Mouse (Mus musculus) lung, embryonic 16.5 days (tissue): ENCODE measurements at regions not wholly inside any gene's neighbourhood (a gene's known extent, or its start where the extent isn't known, plus 50 kb on each side); places are given as distances from the start of the nearest gene placed in this dataset.
A peak's percentile ranks its signal among the peaks of the same experiment; 100 is the strongest.

Source experiments
- ATAC-seq: fragments of 200-750 bp; cut with Nextera tagmentation; 2 replicates; pipeline ENCODE4 v1.8.0; 2017; ENCODE audit warnings: low read depth, mild to moderate bottlenecking, moderate library complexity
- H3K27ac ChIP-seq: fragments of 300-500 bp; sonication (generic); 2 replicates; pipeline ENCODE4 v1.5.1; 2014; ENCODE audit warnings: mild to moderate bottlenecking, control low read depth, low read length
- H3K27me3 ChIP-seq: fragments of 300-500 bp; sonication (generic); 2 replicates; pipeline ENCODE4 v1.6.1; 2014; ENCODE audit warnings: low read depth, low read length, mixed read lengths; ENCODE audit not compliant: control insufficient read depth, insufficient read depth
- H3K36me3 ChIP-seq: fragments of 300-500 bp; sonication (generic); 2 replicates; pipeline ENCODE4 v1.6.1; 2014; ENCODE audit warnings: low read length; ENCODE audit not compliant: control insufficient read depth, insufficient read depth
- H3K4me1 ChIP-seq: fragments of 300-500 bp; sonication (generic); replicated peaks from 2 replicates; pipeline ENCODE4 v1.6.1; 2014; ENCODE audit warnings: low read length, mixed read lengths; ENCODE audit not compliant: control insufficient read depth, insufficient read depth
- H3K4me2 ChIP-seq: fragments of 300-500 bp; sonication (generic); 2 replicates; pipeline ENCODE4 v1.6.1; 2014; ENCODE audit warnings: low read depth, low read length, control low read depth
- H3K4me3 ChIP-seq: fragments of 300-500 bp; sonication (generic); 2 replicates; pipeline ENCODE4 v1.5.1; 2014; ENCODE audit warnings: mild to moderate bottlenecking, low read length, control low read depth
- H3K9ac ChIP-seq: fragments of 300-500 bp; sonication (generic); 2 replicates; pipeline ENCODE4 v1.6.1; 2014; ENCODE audit warnings: low read length, control low read depth
- H3K9me3 ChIP-seq: fragments of 300-500 bp; sonication (generic); 2 replicates; pipeline ENCODE4 v1.6.1; 2016; ENCODE audit warnings: low read length; ENCODE audit not compliant: control insufficient read depth
- WGBS: fragments of 180-500 bp; shearing (Covaris S2); extraction: QIAGEN DNeasy Blood & Tissue Kit; methylation state at CpG from one replicate; pipeline ENCODE4 v1.1.7; 2014; 5-methylcytosine and 5-hydroxymethylcytosine counted together

GRCm38 (mm10) chr12:16077215-16077614 lies 260.5 kb upstream of the Trib2 start:
- ATAC-seq, result no peak
- Histone ChIP-seq H3K9me3 (no peaks in the 10 kb centered on the region), H3K4me2 (no peak overlapping the region), H3K36me3 (no peaks in the 10 kb centered on the region), H3K4me1 (no peaks in the 10 kb centered on the region), H3K4me3 (no peak overlapping the region), H3K27ac (no peak overlapping the region), H3K9ac (no peak overlapping the region), H3K27me3 (no peaks in the 10 kb centered on the region)
- whole genome bisulfite sequencing, result 65% methylated on average over 1 of the region's 1 CpGs

- Histone ChIP-seq H3K9me3 (no peaks in the 10 kb centered on the region), H3K27ac (no peak overlapping the region), H3K4me3 (no peak overlapping the region), H3K9ac (no peak overlapping the region), H3K27me3 (no peaks in the 10 kb centered on the region), H3K36me3 (no peaks in the 10 kb centered on the region), H3K4me1 (no peaks in the 10 kb centered on the region), H3K4me2 (no peak overlapping the region)
- ATAC-seq, result 0 out of 2 replicates have a peak, but pooled peaks have one; percentile 47
- 62% methylated on average over 2 of the region's 2 CpGs for WGBS
Observed at GRCm38 (mm10) chr12:16075962-16076361, 259.2 kb upstream of the Trib2 start.

GRCm38 (mm10) chr12:16068940-16069339 lies 252.2 kb upstream of the Trib2 start:
- H3K4me2 ChIP-seq, result no peak overlapping the region
- 85% methylated on average over 13 of the region's 13 CpGs for WGBS
- no peaks in the 10 kb centered on the region for H3K9me3 ChIP-seq
- no peaks in the 10 kb centered on the region for H3K36me3 ChIP-seq
- no peak overlapping the region for H3K27ac ChIP-seq
- no peak for ATAC-seq
- no peak overlapping the region for H3K9ac ChIP-seq
- no peak overlapping the region for H3K4me3 ChIP-seq
- no peaks in the 10 kb centered on the region; the same call in 1 of the 2 replicates for H3K27me3 ChIP-seq
- H3K4me1 ChIP-seq, result no peaks in the 10 kb centered on the region

GRCm38 (mm10) chr12:16062689-16063088 lies 246.0 kb upstream of the Trib2 start:
- no peak for ATAC-seq
- Histone ChIP-seq H3K36me3 (no peaks in the 10 kb centered on the region), H3K4me2 (no peak overlapping the region), H3K9ac (no peak overlapping the region), H3K27ac (no peak overlapping the region), H3K9me3 (no peaks in the 10 kb centered on the region), H3K4me3 (no peak overlapping the region), H3K27me3 (no peaks in the 10 kb centered on the region; the same call in 1 of the 2 replicates), H3K4me1 (no peaks in the 10 kb centered on the region; the same call in 1 of the 2 replicates)
- WGBS, result 75% methylated on average over 7 of the region's 7 CpGs

GRCm38 (mm10) chr12:16060461-16060860 lies 243.7 kb upstream of the Trib2 start:
- no peaks in the 10 kb centered on the region for H3K9me3 ChIP-seq
- H3K27ac ChIP-seq, result no peak overlapping the region
- peak; percentile 47 for ATAC-seq
- H3K4me3 ChIP-seq, result no peak overlapping the region
- H3K27me3 ChIP-seq, result no peaks in the 10 kb centered on the region
- no peak overlapping the region for H3K9ac ChIP-seq
- no peaks in the 10 kb centered on the region for H3K36me3 ChIP-seq
- no peak overlapping the region for H3K4me2 ChIP-seq
- WGBS, result 33% methylated on average over 5 of the region's 5 CpGs
- H3K4me1 ChIP-seq, result no peaks in the 10 kb centered on the region; the same call in 1 of the 2 replicates

- Histone ChIP-seq H3K27me3 (no peaks in the 10 kb centered on the region), H3K4me2 (no peak overlapping the region), H3K9ac (no peak overlapping the region), H3K36me3 (no peaks in the 10 kb centered on the region), H3K4me3 (no peak overlapping the region), H3K4me1 (no peaks in the 10 kb centered on the region; the same call in 1 of the 2 replicates), H3K27ac (no peak overlapping the region), H3K9me3 (no peaks in the 10 kb centered on the region)
- WGBS, result 81% methylated on average over 3 of the region's 3 CpGs
- ATAC-seq, result no peak
Observed at GRCm38 (mm10) chr12:16058255-16058654, 241.5 kb upstream of the Trib2 start.

- no peak for ATAC-seq
- H3K4me1 ChIP-seq, result no peaks in the 10 kb centered on the region; the same call in none of the 2 replicates
- 60% methylated on average over 2 of the region's 2 CpGs for WGBS
Observed at GRCm38 (mm10) chr12:16056831-16057230, 240.1 kb upstream of the Trib2 start.

GRCm38 (mm10) chr12:16056216-16056615 lies 239.5 kb upstream of the Trib2 start:
- WGBS, result 43% methylated on average over 1 of the region's 1 CpGs
- H3K4me1 ChIP-seq, result no peaks in the 10 kb centered on the region; the same call in none of the 2 replicates
- ATAC-seq, result no peak
- no peak overlapping the region for H3K9ac ChIP-seq
- no peak overlapping the region for H3K4me3 ChIP-seq
- H3K27ac ChIP-seq, result no peak overlapping the region
- no peaks in the 10 kb centered on the region for H3K36me3 ChIP-seq
- H3K27me3 ChIP-seq, result no peaks in the 10 kb centered on the region
- no peak overlapping the region for H3K4me2 ChIP-seq
- H3K9me3 ChIP-seq, result no peaks in the 10 kb centered on the region

More at GRCm38 (mm10) chr12:16056831-16057230, 240.1 kb upstream of the Trib2 start:
- Histone ChIP-seq H3K27me3 (no peaks in the 10 kb centered on the region), H3K9me3 (no peaks in the 10 kb centered on the region), H3K9ac (no peak overlapping the region), H3K27ac (no peak overlapping the region), H3K4me3 (no peak overlapping the region), H3K4me2 (no peak overlapping the region), H3K36me3 (no peaks in the 10 kb centered on the region)

- Histone ChIP-seq H3K4me1 (no peaks in the 10 kb centered on the region; the same call in 1 of the 2 replicates), H3K27me3 (no peaks in the 10 kb centered on the region), H3K9ac (no peak overlapping the region), H3K36me3 (no peaks in the 10 kb centered on the region), H3K9me3 (no peaks in the 10 kb centered on the region), H3K27ac (no peak overlapping the region), H3K4me2 (no peak overlapping the region), H3K4me3 (no peak overlapping the region)
- ATAC-seq, result no peak
- WGBS, result 83% methylated on average over 2 of the region's 2 CpGs
Observed at GRCm38 (mm10) chr12:16054591-16054990, 237.9 kb upstream of the Trib2 start.

- Histone ChIP-seq H3K4me3 (no peak overlapping the region), H3K27ac (no peak overlapping the region), H3K36me3 (no peaks in the 10 kb centered on the region), H3K4me2 (no peak overlapping the region), H3K4me1 (no peaks in the 10 kb centered on the region; the same call in 1 of the 2 replicates), H3K9ac (no peak overlapping the region), H3K9me3 (no peaks in the 10 kb centered on the region), H3K27me3 (no peaks in the 10 kb centered on the region)
- no peak for ATAC-seq
- 72% methylated on average over 3 of the region's 3 CpGs for WGBS
Observed at GRCm38 (mm10) chr12:16053735-16054134, 237.0 kb upstream of the Trib2 start.
